Mouse (Mus musculus): ENCODE measurements around the gene Cfap99. TPM values are rescaled to one million over a fixed set of nuclear protein-coding genes. Genes with fewer than 3 reads are reported as not detected.

The Cfap99 gene
- total RNA-seq, 4 experiments from 2014 or later: 0.52 to 0.85 (median 0.74) TPM

Other genes with a start within 250 kb of the Cfap99 start
- gene Poln, start 119.2 kb upstream of the Cfap99 start, total RNA-seq (2022): 1 to 10 TPM in 3 of 4 experiments, under 1 TPM in 1; 0.73 to 1.3 (median 1.1) TPM
- gene Haus3, start 119.1 kb upstream of the Cfap99 start, total RNA-seq (2022): 10 to 100 TPM in 1 of 4 experiments, 1 to 10 TPM in 3; 6.0 to 11.1 (median 6.8) TPM
- gene Mxd4, start 100.9 kb upstream of the Cfap99 start, total RNA-seq (2022): 10 to 100 TPM; 72.5 to 84.4 (median 76.7) TPM
- 10 to 100 TPM; 32.5 to 37.0 (median 33.5) TPM for gene Zfyve28, start 151 bp upstream of the Cfap99 start, total RNA-seq (2022)
- 10 to 100 TPM; 82.2 to 87.7 (median 84.1) TPM for gene Rnf4, start 47.7 kb downstream of the Cfap99 start, total RNA-seq (2022)
- 10 to 100 TPM; 41.6 to 48.2 (median 45.0) TPM for gene Fam193a, start 81.3 kb downstream of the Cfap99 start, total RNA-seq (2022)
- 10 to 100 TPM; 27.2 to 36.7 (median 33.1) TPM for gene Tnip2, start 225.4 kb downstream of the Cfap99 start, total RNA-seq (2022)
- 10 to 100 TPM in 2 of 4 experiments, 1 to 10 TPM in 2; 3.8 to 13.5 (median 8.5) TPM for gene Sh3bp2, start 237.2 kb downstream of the Cfap99 start, total RNA-seq (2022)